Mouse (Mus musculus) myocyte (in vitro differentiated cells): ENCODE measurements at regions not wholly inside any gene's neighbourhood (a gene's known extent, or its start where the extent isn't known, plus 50 kb on each side); places are given as distances from the start of the nearest gene placed in this dataset.

Experiments
- H3K27me3 ChIP-seq: one replicate; pipeline ENCODE4 v1.6.1; 2011; ENCODE audit not compliant: control insufficient read depth, insufficient read depth, insufficient read length
- H3K36me3 ChIP-seq: one replicate; pipeline ENCODE4 v1.6.1; 2011; ENCODE audit not compliant: control insufficient read depth, insufficient read depth
- H3K4me2 ChIP-seq: one replicate; pipeline ENCODE4 v1.6.1; 2011; ENCODE audit warnings: low read depth, control low read depth
- H3K4me3 ChIP-seq: one replicate; pipeline ENCODE4 v1.5.1; 2011; ENCODE audit warnings: mild to moderate bottlenecking, control low read depth, moderate library complexity
- H3K79me2 ChIP-seq: one replicate; pipeline ENCODE4 v1.6.1; 2011; ENCODE audit not compliant: control insufficient read depth, insufficient read depth
- H3ac ChIP-seq: one replicate; pipeline ENCODE4 v1.6.1; 2011; ENCODE audit not compliant: control insufficient read depth, insufficient read length
- CEBPB ChIP-seq: IDR thresholded peaks from 2 replicates; pipeline ENCODE4 v1.6.1; 2011; ENCODE audit warnings: mild to moderate bottlenecking, moderate library complexity; ENCODE audit not compliant: poor library complexity, insufficient read depth, severe bottlenecking
- E2F4 ChIP-seq: IDR thresholded peaks from one replicate; pipeline ENCODE4 v1.6.1; 2011; ENCODE audit warnings: mild to moderate bottlenecking, control low read depth, moderate library complexity; ENCODE audit not compliant: insufficient read depth
- MAX ChIP-seq: IDR thresholded peaks from one replicate; pipeline ENCODE4 v1.6.1; 2011; ENCODE audit warnings: low read depth, mild to moderate bottlenecking, control low read depth
- MYOD1 ChIP-seq, 3 experiments: IDR thresholded peaks; one replicate each; pipeline ENCODE4 v1.6.1; 2011; ENCODE audit warnings: control low read depth in 2 of 3, low read depth in 2 of 3, mild to moderate bottlenecking in 2 of 3, moderate library complexity in 1 of 3; ENCODE audit not compliant: insufficient read length in 2 of 3, control insufficient read depth in 1 of 3
- MYOG ChIP-seq, 3 experiments: IDR thresholded peaks; one replicate each; pipeline ENCODE4 v1.6.1; 2011; ENCODE audit warnings: control low read depth in 2 of 3, low read depth in 2 of 3, mild to moderate bottlenecking in 2 of 3; ENCODE audit not compliant: insufficient read length in 2 of 3, control insufficient read depth in 1 of 3, insufficient read depth in 1 of 3
- POLR2A ChIP-seq: IDR thresholded peaks from one replicate; pipeline ENCODE4 v1.6.1; 2011; ENCODE audit warnings: low read depth, mild to moderate bottlenecking, control low read depth, moderate library complexity; ENCODE audit not compliant: insufficient read length
- POLR2AphosphoS2 ChIP-seq: IDR thresholded peaks from one replicate; pipeline ENCODE4 v1.6.1; 2011; ENCODE audit warnings: low read depth, control low read depth; ENCODE audit not compliant: insufficient read length
- REST ChIP-seq: IDR thresholded peaks from one replicate; pipeline ENCODE4 v1.6.1; 2011; ENCODE audit warnings: mild to moderate bottlenecking, control low read depth, moderate library complexity; ENCODE audit not compliant: insufficient read depth, insufficient read length
- SRF ChIP-seq: IDR thresholded peaks from one replicate; pipeline ENCODE4 v1.6.1; 2011; ENCODE audit warnings: low read depth; ENCODE audit not compliant: control insufficient read depth, insufficient read length
- TCF12 ChIP-seq: IDR thresholded peaks from one replicate; pipeline ENCODE4 v1.6.1; 2011; ENCODE audit warnings: mild to moderate bottlenecking, control low read depth; ENCODE audit not compliant: poor library complexity, insufficient read depth, severe bottlenecking
- TCF3 ChIP-seq: IDR thresholded peaks from one replicate; pipeline ENCODE4 v1.6.1; 2011; ENCODE audit warnings: low read depth, control low read depth; ENCODE audit not compliant: insufficient read length
- USF1 ChIP-seq: IDR thresholded peaks from one replicate; pipeline ENCODE4 v1.6.1; 2011; ENCODE audit warnings: low read depth, mild to moderate bottlenecking, control low read depth, moderate library complexity

DNA sequence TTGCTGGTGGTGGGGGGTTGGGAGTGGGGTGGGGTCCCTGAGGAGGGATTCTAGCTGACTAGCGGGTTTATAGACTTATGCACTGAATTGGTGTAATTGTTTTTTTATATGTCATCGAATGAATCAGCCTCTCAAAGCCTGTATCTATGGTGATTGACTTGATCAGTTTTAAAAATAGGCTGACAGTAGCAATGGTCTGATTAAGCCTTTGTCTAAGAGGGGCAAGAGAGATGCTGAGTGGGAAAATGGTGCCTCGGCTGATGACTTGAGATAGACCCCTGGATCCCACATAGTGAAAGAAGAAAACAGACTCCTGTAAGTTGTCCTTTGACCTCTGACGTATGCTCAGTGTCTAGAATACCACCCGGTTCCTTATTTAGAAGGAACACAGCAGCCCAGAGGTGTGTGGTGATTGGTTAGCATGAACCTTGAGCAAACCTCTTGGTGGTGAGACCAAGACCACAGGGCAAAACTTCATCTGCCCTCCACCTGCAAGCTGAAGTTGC, 312.7 kb upstream of the Klf3 start:
- Histone ChIP-seq H3K4me2 (no peak overlapping the region), H3K79me2 (no peaks in the 10 kb centered on the region), H3K27me3 (no peaks in the 10 kb centered on the region), H3ac (no peak overlapping the region), H3K36me3 (no peaks in the 10 kb centered on the region), H3K4me3 (no peak overlapping the region)
- TF ChIP-seq POLR2A (no peak), E2F4 (no peak), POLR2AphosphoS2 (no peak)

GRCm38 (mm10) chr5:64494429-64494828, 308.8 kb upstream of the Klf3 start:
- Histone ChIP-seq H3K4me2 (no peak overlapping the region), H3K27me3 (no peaks in the 10 kb centered on the region), H3K79me2 (no peaks in the 10 kb centered on the region), H3K4me3 (no peak overlapping the region), H3K36me3 (no peaks in the 10 kb centered on the region), H3ac (no peak overlapping the region)
- TF ChIP-seq MYOD1 (IDR thresholded peaks at IDR 0.05; ENCODE audit: control insufficient read depth in 1 of 3, insufficient read length in 2 of 3, low read depth in 2 of 3): no peak
- TF ChIP-seq USF1: no peak
- TF ChIP-seq TCF12: no peak
- TF ChIP-seq E2F4: no peak
- TF ChIP-seq TCF3: no peak
- no peak for TF ChIP-seq REST
- TF ChIP-seq MYOG (IDR thresholded peaks at IDR 0.05; ENCODE audit: control insufficient read depth in 1 of 3, insufficient read depth in 1 of 3, insufficient read length in 2 of 3, low read depth in 2 of 3): no peak
- TF ChIP-seq CEBPB: no peak
- TF ChIP-seq MAX: no peak
- TF ChIP-seq SRF: no peak

- no peak overlapping the region for H3K4me2 ChIP-seq
- H3K4me3 ChIP-seq: no peak overlapping the region
- H3K79me2 ChIP-seq: no peaks in the 10 kb centered on the region
- H3K36me3 ChIP-seq: no peaks in the 10 kb centered on the region
- no peaks in the 10 kb centered on the region for H3K27me3 ChIP-seq
- H3ac ChIP-seq: no peak overlapping the region
- TF ChIP-seq MAX (no peak), MYOG (IDR thresholded peaks at IDR 0.05; ENCODE audit: control insufficient read depth in 1 of 3, insufficient read depth in 1 of 3, insufficient read length in 2 of 3, low read depth in 2 of 3) (no peak), E2F4 (no peak)
These were observed 306.3 kb upstream of the Klf3 start for GRCm38 (mm10) chr5:64496853-64497252.

DNA sequence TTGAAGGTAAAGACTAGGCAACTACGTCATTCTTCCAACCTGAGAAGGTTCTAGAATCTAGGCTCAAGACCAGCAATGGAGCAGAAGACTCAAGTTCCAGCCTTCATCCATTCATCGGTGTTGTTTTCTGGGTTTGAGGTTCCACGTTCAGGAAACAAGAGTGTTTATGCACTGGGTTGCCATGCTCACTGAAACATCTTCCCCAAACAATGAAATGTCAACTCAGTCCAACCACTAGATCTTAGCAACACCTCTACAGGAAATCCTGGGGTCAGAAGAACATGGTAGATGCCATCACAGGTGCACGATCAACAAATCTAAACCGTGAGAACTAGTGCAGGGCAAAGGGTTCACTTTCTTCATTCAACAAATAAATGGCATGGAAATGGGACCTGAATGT, 304.8 kb upstream of the Klf3 start:
- no peak for TF ChIP-seq SRF
- no peak for TF ChIP-seq REST
- no peak for TF ChIP-seq MYOD1 (IDR thresholded peaks at IDR 0.05; ENCODE audit: control insufficient read depth in 1 of 3, insufficient read length in 2 of 3, low read depth in 2 of 3)
- no peak for TF ChIP-seq POLR2A
- no peak for TF ChIP-seq TCF3
- no peak for TF ChIP-seq USF1
- no peak for TF ChIP-seq POLR2AphosphoS2
- TF ChIP-seq TCF12: no peak
- TF ChIP-seq MYOG (IDR thresholded peaks at IDR 0.05; ENCODE audit: control insufficient read depth in 1 of 3, insufficient read depth in 1 of 3, insufficient read length in 2 of 3, low read depth in 2 of 3): no peak
- TF ChIP-seq E2F4: no peak
- TF ChIP-seq CEBPB: no peak
- no peak for TF ChIP-seq MAX
- no peak overlapping the region for H3K4me3 ChIP-seq
- H3ac ChIP-seq: no peak overlapping the region
- H3K79me2 ChIP-seq: no peaks in the 10 kb centered on the region
- H3K4me2 ChIP-seq: no peak overlapping the region
- no peaks in the 10 kb centered on the region for H3K27me3 ChIP-seq
- H3K36me3 ChIP-seq: no peaks in the 10 kb centered on the region

GRCm38 (mm10) chr5:64499131-64499530, 304.1 kb upstream of the Klf3 start:
- Histone ChIP-seq H3ac (no peak overlapping the region), H3K27me3 (no peaks in the 10 kb centered on the region), H3K36me3 (no peaks in the 10 kb centered on the region), H3K79me2 (no peaks in the 10 kb centered on the region), H3K4me2 (no peak overlapping the region), H3K4me3 (no peak overlapping the region)
- TF ChIP-seq MYOD1 (IDR thresholded peaks at IDR 0.05; ENCODE audit: control insufficient read depth in 1 of 3, insufficient read length in 2 of 3, low read depth in 2 of 3): no peak
- no peak for TF ChIP-seq TCF3
- no peak for TF ChIP-seq POLR2A
- TF ChIP-seq REST: no peak
- TF ChIP-seq POLR2AphosphoS2: no peak
- no peak for TF ChIP-seq MAX
- no peak for TF ChIP-seq TCF12
- no peak for TF ChIP-seq SRF
- TF ChIP-seq E2F4: no peak
- TF ChIP-seq USF1: no peak
- no peak for TF ChIP-seq CEBPB
